Mouse (Mus musculus): Measurements from ENCODE around the gene Srsf10.

Gene Srsf10

DNA sequence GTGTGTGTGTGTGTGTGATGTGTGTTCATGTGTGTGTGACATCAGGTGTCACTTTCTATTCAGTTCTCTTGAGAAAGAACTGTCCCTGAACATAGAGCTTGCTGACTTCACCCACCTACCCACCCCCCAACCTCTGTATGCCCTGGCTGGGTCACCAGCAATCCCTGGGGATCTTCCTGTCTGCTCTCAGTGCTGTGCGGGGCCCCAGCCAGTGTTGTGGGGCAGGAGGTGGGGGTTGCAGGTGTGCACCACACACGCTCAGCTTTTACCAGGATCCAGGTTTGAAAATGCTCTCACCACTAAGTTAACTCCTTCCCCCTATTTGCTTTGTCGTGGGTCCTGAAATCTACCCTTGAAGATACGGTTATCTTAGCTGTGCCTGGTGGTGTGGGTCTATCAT lies 30.6 kb downstream of the Srsf10 start:
- no peak for DNase-seq

DNA sequence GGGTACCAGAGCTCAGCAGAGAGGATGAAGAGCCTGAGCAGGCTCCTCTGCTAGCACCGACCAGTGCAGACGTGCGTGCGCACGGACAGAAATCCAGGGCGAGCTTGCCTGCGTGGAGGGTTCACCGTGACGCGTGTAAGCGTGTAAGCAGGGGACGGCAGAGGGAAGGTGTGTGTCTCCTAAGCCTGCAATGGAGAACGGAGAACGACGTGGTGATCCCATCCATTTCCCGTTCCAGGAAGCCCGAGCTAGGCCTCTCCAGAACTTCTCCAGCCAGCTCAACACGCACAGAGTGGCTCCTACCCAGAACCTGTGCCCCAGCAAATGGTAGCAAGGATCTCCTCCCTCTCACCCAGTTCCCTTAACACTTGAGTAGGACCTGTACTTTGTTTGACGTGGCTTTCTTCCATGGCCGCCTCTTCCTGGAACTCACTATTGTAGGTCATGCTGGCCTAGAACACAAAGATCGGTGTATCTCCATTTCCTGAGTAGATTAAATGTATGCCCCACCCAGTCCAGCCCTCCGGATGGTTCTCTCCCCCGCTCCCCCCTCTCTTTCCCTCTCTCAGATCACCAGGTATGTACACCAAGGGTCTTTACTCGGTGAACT lies 33.0 kb downstream of the Srsf10 start:
- DNase-seq, result no peak

DNA sequence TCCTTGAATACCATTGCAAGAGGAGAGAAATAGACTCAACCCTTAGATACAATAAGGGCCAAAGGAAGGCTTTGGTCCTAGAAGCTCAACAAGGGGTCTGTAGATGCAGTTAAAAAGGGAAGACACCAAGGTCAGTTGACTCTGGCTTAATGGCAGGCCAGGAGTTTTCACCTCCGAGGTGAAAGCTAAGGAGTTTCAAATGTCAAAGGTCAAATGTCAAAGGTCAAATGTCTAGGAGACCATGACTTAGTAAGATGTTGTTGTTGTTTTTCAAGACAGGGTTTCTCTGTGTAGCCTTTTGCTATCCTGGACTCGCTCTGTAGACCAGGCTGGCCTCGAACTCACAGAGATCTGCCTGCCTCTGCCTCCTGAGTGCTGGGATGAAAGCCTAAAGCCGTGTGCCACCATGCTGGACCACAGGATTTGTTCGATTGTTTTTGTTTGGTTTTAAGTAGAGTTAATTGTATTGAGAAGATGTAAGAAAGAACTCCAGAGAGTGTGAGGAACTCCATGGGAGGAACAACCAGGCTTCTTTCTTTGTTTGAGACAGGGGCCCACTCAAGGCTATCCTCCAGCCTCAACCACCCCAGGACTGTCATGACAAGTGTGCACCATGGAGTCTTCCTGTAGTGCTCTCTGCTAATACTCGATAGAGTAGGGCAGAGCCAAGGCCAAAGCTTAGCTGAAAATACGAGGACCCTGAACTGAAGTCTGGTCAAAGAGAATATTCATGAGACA lies 33.8 kb downstream of the Srsf10 start:
- no peak for DNase-seq

DNA sequence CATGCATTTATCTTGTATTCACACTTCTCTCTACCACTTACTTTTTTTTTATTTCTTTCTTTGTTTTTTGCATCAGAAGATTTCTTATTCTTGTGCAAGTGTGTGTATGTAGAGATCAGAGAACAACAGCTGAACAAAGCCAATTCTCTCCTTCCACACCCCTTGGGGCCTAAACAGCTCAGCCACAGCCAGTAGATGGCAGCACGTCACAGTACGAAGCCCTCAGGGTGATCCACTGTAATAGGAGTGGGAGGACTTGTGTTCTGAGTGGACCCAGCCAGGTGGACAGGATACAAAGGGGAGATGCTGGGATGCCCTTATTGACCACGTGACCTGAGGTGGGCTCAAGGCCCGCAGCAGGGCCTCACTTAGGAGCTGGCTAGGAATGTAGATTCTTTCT lies 34.3 kb downstream of the Srsf10 start:
- peak; percentile 79 to 86 for DNase-seq

DNA sequence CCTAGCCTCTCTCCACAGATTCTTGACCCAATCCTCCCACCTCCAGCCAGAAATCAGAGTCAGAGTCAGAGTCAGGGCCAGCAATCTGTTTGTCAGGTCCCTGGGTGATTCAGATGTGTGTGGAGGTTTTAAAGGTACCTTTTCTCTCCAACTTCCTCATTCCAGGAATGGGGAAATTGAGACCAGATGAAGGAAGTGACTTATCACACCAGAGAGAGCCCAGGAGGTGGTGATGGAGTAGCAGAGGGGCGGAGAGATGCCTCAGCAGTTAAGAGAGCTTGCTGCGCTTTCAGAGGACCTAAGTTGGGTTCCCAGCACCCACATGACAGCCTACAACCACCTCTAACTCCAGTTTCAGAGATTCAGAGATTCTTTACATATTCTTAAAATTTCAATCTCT lies 36.0 kb downstream of the Srsf10 start:
- DNase-seq, result no peak

DNA sequence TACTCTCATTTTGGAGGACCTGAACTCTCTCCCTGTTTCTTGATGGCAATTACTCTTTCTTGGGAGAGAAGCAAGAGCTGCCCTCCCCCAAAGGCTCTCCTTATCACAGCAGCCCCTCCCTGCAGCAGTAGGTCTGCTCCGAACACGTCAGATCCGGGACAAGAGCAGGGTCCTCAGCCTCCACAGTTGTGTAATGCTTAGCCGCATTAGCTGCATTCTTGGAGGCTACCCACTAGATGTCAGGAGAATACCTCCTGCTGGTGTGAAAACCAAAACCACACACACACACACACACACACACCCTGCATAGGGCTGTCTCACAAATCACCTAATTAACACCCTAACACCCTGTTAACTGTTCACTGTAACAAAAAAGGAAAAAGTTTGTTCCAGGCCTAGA lies 37.3 kb downstream of the Srsf10 start:
- no peak for DNase-seq

DNA sequence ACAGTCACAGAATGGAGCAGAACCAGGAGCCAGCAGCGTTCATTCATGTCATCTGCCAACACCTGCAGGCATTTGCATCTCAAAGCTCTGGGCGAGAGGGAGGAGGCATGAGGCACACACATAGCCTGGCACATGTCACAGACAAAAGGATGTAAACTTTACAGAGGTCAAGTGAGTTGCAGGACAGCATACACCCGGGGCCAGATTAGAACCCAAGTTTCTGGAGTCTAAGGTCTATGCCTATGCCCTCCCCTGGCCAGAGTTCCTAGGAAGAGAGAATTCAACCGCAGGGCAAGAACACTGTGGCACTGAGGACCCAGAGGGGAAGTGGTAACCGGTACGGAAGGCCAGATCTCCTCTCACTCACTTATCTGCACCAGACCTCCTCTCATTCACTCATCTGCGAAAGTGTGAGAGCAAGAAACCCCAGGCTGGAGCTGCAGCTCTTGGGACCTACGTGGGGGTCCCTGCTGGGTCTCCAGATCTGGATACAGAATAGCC lies 39.6 kb downstream of the Srsf10 start, which contains the start of gene Cnr2:
Cnr2 (plus strand) TSS at position 324 of the 501 bp plus-strand sequence.
- no peak for DNase-seq

DNA sequence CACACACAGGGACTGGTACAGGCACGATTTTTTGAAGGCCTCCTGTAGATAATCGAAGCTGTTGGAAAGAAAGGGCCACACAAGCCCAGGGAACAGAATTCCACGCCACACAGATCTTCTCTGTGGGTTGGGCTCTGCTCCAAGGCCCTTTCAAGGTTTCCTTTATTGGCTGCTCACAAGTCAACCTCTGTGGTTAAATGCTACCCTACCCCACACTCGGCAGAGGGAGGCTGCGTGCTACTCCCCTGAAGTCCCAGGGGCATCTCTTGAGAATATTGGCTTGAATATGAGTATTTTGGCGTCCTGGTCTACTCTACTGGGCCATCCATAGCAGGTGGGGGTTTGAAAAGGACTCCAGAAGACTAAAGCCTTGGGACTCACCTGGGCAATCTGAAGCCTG lies 40.6 kb downstream of the Srsf10 start:
- DNase-seq, result no peak

DNA sequence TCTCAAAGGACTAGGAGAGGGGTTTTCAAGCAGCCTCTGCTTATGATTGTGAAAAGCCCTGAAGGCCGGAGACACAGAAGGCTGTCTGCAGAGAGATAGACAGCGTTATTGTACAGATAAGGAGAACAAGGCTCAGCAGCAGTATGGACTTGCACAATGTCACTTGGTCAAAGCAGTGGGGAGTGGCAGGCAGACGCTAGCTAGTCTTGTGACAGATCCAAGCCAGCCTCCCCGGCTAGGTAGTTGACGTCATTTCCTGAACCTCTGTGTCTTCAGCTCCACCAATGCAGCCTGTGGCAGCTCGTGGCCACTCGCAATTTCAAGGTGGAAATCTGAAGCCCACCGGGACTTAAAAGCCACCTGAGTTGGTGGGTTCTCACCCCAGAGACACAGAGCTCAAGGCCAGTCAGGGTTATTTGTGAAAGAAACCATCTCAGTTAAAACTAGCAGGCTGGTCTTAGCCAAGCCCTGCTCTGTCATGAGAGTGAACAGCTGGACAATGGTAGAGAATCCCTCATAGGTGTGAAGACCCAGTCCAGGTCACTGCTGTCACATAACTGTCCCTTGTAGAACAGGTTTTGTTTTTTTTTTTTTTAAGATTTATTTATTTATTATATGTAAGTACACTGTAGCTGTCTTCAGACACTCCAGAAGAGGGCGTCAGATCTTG lies 43.0 kb downstream of the Srsf10 start:
- DNase-seq, result peak; percentile 71 to 72

DNA sequence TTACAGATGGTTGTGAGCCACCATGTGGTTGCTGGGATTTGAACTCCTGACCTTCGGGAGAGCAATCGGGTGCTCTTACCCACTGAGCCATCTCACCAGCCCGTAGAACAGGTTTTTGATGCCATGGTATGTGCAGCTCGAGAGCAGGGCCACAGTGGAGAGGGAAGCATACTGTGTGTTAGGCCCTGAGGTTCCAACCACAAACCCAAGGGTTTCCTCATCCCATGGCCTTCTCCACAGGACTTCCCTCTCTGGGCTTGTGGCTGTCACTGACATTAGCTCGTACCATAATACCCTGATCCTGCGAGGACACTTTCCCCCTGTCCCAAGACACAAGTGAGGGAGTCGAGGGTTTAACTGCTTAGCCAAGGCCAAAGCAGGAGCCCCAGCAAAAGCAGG lies 43.5 kb downstream of the Srsf10 start:
- DNase-seq, result no peak

DNA sequence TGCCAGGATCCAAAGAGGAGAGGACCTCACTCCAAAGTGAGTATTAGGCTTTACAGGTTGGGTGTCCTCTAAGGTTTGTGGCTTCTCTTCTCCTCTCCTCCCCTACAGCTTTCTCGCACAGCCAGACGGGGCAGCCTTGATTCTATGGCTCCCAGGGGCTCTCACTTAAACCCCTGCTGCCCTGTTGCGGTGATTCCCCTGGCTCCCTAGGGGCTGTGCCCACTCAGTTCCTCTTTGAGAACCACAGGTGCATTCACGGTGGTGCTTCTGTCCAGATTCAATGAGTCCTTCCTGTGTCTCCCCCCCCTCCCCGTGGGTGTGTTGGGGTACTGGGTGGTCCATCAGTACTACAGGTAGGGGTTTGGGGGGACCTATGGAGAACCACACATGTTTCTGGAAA lies 44.5 kb downstream of the Srsf10 start:
- no peak for DNase-seq

DNA sequence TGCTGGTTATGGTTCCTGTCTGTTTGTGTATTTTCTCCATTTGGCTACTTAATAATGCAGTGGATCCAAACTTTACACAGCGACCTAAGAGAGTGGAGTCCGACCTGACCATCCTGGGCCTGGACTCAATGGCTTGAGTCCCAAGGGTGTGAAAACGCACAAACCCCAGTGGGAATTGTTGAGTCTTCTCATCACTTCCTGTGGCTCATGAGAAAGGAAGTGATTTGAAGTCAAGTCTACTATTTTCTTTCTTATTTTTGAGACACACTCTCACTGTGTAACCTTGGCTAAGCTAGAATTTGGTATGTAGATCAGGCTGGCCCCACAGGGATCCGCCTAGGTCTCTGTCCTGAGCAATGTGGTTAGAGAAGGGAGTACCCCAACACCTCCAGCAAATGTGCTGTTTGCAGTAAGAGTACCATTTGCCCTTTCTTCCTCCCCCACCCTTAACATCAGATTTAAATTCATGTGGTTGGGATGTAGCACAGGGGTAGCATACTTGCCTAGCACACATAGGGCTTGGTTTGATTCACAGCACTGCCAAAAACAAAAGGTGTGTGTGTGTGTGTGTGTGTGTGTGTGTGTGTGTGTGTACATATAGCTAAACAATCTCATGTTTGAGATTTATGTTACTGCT lies 47.2 kb downstream of the Srsf10 start:
- DNase-seq, result no peak

DNA sequence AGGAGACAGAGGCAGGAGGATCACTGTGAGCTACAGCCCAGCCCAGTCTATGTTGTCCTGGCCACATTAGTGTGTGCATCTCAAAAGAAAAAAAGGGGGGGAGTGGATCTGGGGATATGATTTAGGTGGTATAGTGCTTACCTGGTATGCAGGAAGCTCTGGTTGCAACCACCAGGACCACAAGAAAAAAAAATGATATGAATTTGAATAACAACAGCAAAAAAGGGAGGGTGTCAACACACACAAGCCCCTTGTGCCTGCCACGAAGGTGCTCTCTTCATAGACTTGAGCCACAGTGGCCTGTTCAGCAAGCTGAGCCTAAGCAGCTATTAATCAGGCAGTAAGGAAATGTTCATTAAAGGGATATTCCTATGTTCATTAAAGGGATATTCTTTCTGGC lies 49.3 kb downstream of the Srsf10 start:
- DNase-seq, result no peak

DNA sequence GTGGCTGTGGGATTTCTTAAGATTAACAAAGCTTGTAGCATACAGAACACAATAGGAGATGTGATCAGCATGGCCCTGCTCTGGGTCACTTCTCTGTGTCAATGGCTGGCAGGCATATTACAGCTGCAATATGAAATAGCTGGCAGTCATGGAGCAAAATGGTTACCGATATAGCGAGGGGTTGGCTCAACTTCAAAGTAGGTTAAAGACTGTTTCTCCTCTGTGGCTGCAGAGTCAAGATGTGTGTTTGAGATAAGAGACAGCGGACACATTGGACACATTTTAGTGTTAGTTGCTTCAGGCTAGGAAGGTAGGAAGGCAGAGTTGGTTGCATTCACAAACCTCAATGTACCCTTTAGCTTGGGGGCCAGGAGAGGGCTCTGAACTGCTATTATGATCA lies 51.1 kb downstream of the Srsf10 start:
- DNase-seq, result no peak

DNA sequence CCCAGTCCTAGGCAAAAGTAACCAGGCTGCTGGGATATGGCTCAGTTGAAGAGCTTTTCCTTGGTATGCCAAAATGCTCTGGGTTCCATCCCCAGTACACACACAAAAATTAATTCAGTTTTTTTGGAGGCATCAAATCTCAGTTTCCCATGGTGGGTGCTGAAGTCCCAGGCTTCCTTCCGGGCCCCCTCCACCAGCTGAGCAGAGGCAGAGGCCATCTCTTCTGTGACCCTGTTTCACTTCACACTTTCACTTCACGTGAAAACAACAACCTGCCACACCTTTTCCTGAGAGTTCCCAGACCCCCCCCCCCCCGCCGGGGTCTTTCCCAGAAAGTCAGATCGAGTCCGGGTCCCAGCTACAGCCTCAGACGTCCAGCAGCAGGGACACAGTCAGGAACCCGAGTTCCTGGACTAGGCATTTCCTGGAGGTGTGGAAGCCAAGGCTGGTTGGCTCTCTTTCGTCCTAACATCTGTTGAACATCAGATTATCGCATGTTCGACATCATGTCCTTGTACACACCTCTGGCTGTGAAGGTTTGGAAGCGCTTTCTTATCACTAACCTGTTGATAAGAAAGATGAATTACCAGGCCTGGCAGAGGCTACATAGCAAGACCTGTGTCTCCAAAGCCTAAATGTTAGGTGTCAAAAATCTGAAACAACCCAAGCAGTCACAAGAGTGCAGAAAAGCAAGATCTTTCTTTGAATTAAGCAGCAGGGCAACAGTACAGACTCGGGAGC lies 53.9 kb downstream of the Srsf10 start:
- DNase-seq, result no peak

DNA sequence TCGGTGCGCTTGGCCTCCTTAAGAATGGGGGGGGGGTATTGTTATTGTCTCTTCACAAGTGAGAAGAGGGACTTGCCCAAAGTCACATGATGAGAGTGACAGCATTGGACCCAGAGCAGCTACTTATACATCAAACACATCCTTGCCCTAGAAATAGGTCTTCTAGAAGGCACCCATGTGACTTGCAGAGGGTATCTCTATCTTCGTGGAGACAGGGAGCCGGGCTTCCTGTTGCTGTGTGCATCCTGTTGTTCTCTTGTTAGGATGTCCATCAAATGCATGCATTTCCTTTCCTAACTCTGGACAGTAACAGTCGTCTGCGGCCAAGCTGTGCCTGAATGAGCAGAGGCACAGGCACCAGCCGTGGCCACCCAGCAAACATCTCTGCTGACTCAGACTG lies 56.0 kb downstream of the Srsf10 start:
- peak in 1 of 2 experiments; percentile 21 for DNase-seq

DNA sequence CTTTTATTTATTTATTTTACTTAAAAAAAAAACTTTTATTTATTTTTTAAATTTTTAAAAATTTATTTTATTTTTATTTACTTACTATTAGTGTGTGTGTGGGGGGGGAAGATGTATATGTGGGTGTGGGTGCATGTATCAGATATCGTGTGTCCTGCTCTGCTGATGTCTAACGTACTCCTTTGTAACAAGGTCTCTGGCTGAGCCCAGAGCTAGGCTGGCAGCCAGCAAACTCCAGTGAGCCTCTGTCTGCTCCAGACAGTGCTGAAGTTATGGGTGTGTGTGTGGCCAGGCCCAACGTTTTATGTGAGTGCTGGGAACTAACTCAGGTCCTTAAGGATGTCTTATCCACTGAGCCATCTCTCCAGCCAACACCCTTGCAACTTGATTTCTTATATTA lies 56.6 kb downstream of the Srsf10 start:
- DNase-seq, result no peak

DNA sequence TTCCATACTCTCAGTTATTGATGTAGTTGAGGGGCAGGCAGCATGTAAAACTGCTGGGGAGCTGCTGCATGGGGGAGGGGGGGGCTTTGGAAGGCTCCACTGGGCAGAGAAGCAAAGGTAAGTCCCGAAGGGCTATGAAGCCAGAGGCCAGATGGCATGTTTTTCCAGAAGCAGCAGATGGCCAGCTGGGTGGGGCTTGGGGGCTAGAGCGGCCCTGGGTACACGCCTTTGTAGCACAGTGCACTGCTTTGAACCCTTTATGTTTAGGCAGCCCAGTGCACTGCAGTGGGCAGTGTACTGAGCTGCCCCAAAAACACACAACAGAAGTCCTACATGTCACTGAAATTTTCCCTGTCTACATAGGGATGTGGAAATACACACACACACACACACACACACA lies 57.3 kb downstream of the Srsf10 start:
- DNase-seq, result no peak

DNA sequence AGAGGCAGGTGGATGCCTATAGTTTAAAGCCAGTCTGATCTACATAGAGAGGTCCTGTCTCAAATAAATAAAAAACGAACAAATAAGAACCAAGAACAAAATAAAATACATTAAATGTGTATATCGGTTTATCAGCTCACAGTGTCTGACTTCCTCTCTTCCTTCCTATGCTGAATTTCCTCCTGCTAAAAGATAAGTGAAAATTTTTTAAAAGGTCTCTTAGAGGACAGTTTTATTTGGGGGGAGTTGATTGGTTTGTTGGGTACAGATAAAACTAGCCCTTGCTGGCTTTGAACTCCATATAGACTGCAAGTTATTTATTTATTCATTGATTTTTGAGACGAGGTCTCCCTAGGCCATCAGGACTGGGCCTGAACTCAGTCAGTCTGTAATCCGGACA lies 57.9 kb downstream of the Srsf10 start:
- DNase-seq, result no peak

DNA sequence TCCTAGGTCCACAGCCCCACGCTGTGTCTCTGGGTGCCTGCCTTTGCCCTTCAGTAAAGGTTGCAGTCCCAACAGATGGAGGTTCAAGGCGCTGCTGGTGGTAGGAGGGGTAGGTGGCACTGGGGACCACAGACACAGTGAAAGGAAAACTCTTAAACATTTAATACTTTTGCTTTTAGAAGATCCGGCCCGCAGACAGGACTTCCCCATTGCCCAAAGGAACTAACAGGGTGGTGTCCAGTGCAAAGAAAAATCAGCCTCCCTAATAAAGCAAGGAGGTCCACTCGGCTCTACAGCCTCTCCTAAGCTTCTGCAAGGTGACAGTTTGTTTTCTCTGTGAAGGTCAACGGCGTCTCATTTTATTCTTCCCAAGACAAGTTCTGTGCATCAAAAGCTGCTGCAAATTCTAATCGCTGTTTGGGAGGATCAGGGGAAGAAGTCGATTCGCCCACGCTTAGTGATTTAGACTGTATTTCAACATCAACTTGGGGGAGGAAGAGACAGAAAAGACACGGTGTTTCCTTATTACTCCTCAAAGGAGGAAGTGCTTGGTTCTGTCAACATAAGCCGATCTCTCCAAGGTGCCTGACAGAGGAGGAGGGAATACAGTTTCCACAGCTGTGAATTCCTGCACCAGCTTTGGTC lies 63.2 kb downstream of the Srsf10 start:
- DNase-seq, result peak; percentile 29 to 48

DNA sequence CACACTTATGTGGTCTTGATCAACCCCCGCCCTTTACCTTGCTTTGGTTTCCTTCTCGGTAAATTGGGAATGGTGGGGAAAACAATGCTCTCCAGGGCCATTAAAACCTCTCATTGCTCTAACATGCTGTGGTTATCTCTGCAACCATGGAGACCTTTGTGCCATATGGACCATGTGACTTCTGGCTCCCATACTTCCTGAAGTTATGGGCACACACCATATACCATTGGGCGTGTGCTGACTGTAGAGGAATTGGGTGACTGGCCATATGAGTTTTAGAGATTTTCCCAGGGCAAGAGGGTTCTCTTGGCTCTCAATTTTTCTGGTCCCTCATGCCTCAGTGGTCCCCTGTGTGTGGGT lies 63.7 kb downstream of the Srsf10 start:
- DNase-seq, result no peak
